Mouse (Mus musculus): ENCODE measurements around the gene Them5. TPM values are rescaled to one million over a fixed set of nuclear protein-coding genes. Genes with fewer than 3 reads are reported as not detected.

The Them5 gene
- polyA plus RNA-seq, 1 experiment: not detected

DNA sequence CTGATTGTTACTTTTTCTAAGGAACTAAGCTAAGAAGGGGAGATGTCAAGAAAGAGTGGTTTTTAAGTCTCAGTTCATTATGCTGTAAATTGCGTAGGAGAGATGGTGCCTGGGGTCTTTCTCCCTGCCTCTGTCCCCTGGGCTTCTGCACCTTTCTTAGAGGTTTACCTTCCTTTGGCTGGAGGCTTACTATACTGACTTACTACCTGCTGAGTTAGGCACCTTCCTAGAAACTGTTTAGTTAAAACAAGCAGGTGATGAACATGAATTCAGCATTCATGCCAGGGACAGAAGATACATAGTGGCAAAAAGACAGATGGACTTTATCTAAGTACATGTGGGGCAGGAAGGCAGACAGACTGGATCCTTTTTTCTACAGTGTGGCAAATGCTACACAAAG is 54.4 kb downstream of the Them5 start:
- H3K4me1 ChIP-seq (ENCODE audit: control insufficient read depth, insufficient read depth, low read length): no peaks in the 10 kb centered on the region
- H3K4me3 ChIP-seq (replicated peaks; ENCODE audit: control insufficient read depth, low read depth, low read length): no peak overlapping the region
- WGBS: 83% methylated on average over 1 of the region's 1 CpGs
- no peak for TF ChIP-seq CTCF (IDR thresholded peaks at IDR 0.05; ENCODE audit: control insufficient read depth, insufficient read depth, low read length)
- TF ChIP-seq POLR2A (IDR thresholded peaks at IDR 0.05; ENCODE audit: borderline replicate concordance, control insufficient read depth, low read depth, low read length): no peak
- no peak overlapping the region for H3K27ac ChIP-seq (ENCODE audit: control insufficient read depth, insufficient read depth, low read depth, low read length, poor library complexity)

GRCm38 (mm10) chr3:94396851-94397250 is 55.0 kb downstream of the Them5 start:
- TF ChIP-seq POLR2A (IDR thresholded peaks at IDR 0.05; ENCODE audit: borderline replicate concordance, control insufficient read depth, low read depth, low read length): no peak
- no peak for TF ChIP-seq CTCF (IDR thresholded peaks at IDR 0.05; ENCODE audit: control insufficient read depth, insufficient read depth, low read length)
- WGBS: 77% methylated on average over 4 of the region's 4 CpGs
- Histone ChIP-seq H3K27ac (ENCODE audit: control insufficient read depth, insufficient read depth, low read depth, low read length, poor library complexity) (no peak overlapping the region), H3K4me3 (replicated peaks; ENCODE audit: control insufficient read depth, low read depth, low read length) (no peak overlapping the region), H3K4me1 (ENCODE audit: control insufficient read depth, insufficient read depth, low read length) (no peaks in the 10 kb centered on the region)

Other genes with a start within 250 kb of the Them5 start
- not detected in 2 replicates for gene Gm10696, start 163.9 kb upstream of the Them5 start, polyA plus RNA-seq (2011; ENCODE audit: insufficient read depth, insufficient read length, low replicate concordance, missing spikeins)
- gene Gm5286, start 145.4 kb upstream of the Them5 start, polyA plus RNA-seq (2011; ENCODE audit: insufficient read depth, insufficient read length, low replicate concordance, missing spikeins): not detected in 2 replicates
- gene Gm4778, start 78.1 kb upstream of the Them5 start, polyA plus RNA-seq (2011; ENCODE audit: insufficient read depth, insufficient read length, low replicate concordance, missing spikeins): not detected in 2 replicates
- 0.74 and 2.3 TPM in 2 replicates for gene Them4, start 32.0 kb upstream of the Them5 start, polyA plus RNA-seq (2011; ENCODE audit: insufficient read depth, insufficient read length, low replicate concordance, missing spikeins)
- not detected in 2 replicates for gene C2cd4d, start 20.3 kb downstream of the Them5 start, polyA plus RNA-seq (2011; ENCODE audit: insufficient read depth, insufficient read length, low replicate concordance, missing spikeins)
- gene Rorc, start 30.7 kb downstream of the Them5 start, polyA plus RNA-seq (2011; ENCODE audit: insufficient read depth, insufficient read length, low replicate concordance, missing spikeins): 0.54 and 0.57 TPM in 2 replicates
- 0.36 and 1.2 TPM in 2 replicates for gene Lingo4, start 56.4 kb downstream of the Them5 start, polyA plus RNA-seq (2011; ENCODE audit: insufficient read depth, insufficient read length, low replicate concordance, missing spikeins)
- 3.4 TPM in 2 replicates for gene Tdrkh, start 71.2 kb downstream of the Them5 start, polyA plus RNA-seq (2011; ENCODE audit: insufficient read depth, insufficient read length, low replicate concordance, missing spikeins)
- gene Mrpl9, start 101.2 kb downstream of the Them5 start, polyA plus RNA-seq (2011; ENCODE audit: insufficient read depth, insufficient read length, low replicate concordance, missing spikeins): 22.2 and 30.4 TPM in 2 replicates
- gene Oaz3, start 101.8 kb downstream of the Them5 start, polyA plus RNA-seq (2011; ENCODE audit: insufficient read depth, insufficient read length, low replicate concordance, missing spikeins): 1.2 and 1.7 TPM in 2 replicates
- gene Celf3, start 136.2 kb downstream of the Them5 start, polyA plus RNA-seq (2011; ENCODE audit: insufficient read depth, insufficient read length, low replicate concordance, missing spikeins): 0.61 TPM in 1 of 2 replicates, not detected in the other
- gene Riiad1, start 138.2 kb downstream of the Them5 start, polyA plus RNA-seq (2011; ENCODE audit: insufficient read depth, insufficient read length, low replicate concordance, missing spikeins): 3.5 and 13.6 TPM in 2 replicates
- 13.9 and 14.1 TPM in 2 replicates for gene Snx27, start 240.6 kb downstream of the Them5 start, polyA plus RNA-seq (2011; ENCODE audit: insufficient read depth, insufficient read length, low replicate concordance, missing spikeins)